9 mouse cellular contexts compared by ENCODE assay signal in the genomic region with DNA sequence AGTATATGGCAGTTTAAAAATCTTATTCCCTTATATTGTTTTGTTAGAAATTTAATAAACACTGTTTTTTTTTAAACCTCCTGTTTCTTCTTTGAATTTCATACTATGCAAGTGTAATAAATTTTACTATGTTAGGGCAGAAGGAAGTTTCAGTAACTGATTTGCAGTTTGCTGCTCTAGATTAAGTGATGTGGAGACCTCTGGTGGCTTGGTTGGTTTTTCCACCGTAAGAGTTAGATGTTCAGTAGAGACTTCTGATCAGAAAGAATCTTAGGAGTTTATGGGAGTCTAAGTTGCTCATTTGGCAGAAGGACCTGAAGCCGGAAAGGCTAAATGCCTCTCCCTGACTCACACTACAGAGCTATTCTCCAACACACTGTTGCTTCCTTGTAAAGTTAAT. TPM values are rescaled to one million over a fixed set of nuclear protein-coding genes. Genes with fewer than 3 reads are reported as not detected.
A peak's percentile ranks its signal among the peaks of the same experiment; 100 is the strongest.
DNase-seq lines count a peak whose midpoint lies in the region; ATAC-seq and TF ChIP-seq lines count a peak whose summit lies in the region.
"Had no signal": no experiment of that assay in that cellular context is flagged by ENCODE, and none has a peak within 500 bp of the region (broad histone marks: within the 10 kb centered on the region; RNA-seq: fewer than 3 reads in every experiment).

No protein-coding gene starts in this region.

- H3K9me3 ChIP-seq in kidney, embryonic 15.5 days (replicated peaks): no peaks in the 10 kb centered on the region
- H3K9me3 ChIP-seq in midbrain, postnatal 0 days (ENCODE audit: low read length): no peaks in the 10 kb centered on the region
- no peaks in the 10 kb centered on the region for H3K9me3 ChIP-seq in midbrain, embryonic 16.5 days (replicated peaks; ENCODE audit: control insufficient read depth, low read length, poor library complexity, severe bottlenecking)

- peak; percentile 68 for TF ChIP-seq CTCF in midbrain, postnatal 0 days (IDR thresholded peaks at IDR 0.05)

- no peak overlapping the region for H3K4me2 ChIP-seq in kidney, embryonic 15.5 days
- H3K4me2 ChIP-seq in midbrain, postnatal 0 days (ENCODE audit: low read depth, low read length, poor library complexity, severe bottlenecking): no peak overlapping the region
- no peak overlapping the region for H3K4me2 ChIP-seq in midbrain, embryonic 16.5 days (ENCODE audit: low read length)

- WGBS in kidney, embryonic 15.5 days: 59% methylated on average over 2 of the region's 2 CpGs
- 73% methylated on average over 2 of the region's 2 CpGs for WGBS in midbrain, postnatal 0 days
- 79% methylated on average over 2 of the region's 2 CpGs for WGBS in midbrain, embryonic 16.5 days

- no peak overlapping the region for H3K9ac ChIP-seq in kidney, embryonic 15.5 days
- H3K9ac ChIP-seq in midbrain, postnatal 0 days (replicated peaks; ENCODE audit: low read length, poor library complexity, severe bottlenecking): no peak overlapping the region
- no peak overlapping the region for H3K9ac ChIP-seq in midbrain, embryonic 16.5 days (ENCODE audit: low read depth, low read length)

- ATAC-seq in cerebellum, adult (ENCODE audit: insufficient number of reproducible peaks, low FRiP score, low TSS enrichment): no peak
- no peak for ATAC-seq in kidney, embryonic 15.5 days (replicated peaks; ENCODE audit: low FRiP score)
- ATAC-seq in midbrain, postnatal 0 days (ENCODE audit: low FRiP score): no peak
- ATAC-seq in midbrain, embryonic 16.5 days: no peak

- H3K4me3 ChIP-seq in kidney, embryonic 15.5 days (replicated peaks): no peak overlapping the region
- H3K4me3 ChIP-seq in midbrain, postnatal 0 days (ENCODE audit: low read depth, low read length): no peak overlapping the region
- no peak overlapping the region for H3K4me3 ChIP-seq in midbrain, embryonic 16.5 days (ENCODE audit: low read depth, low read length)

- H3K27me3 ChIP-seq in kidney, embryonic 15.5 days: no peaks in the 10 kb centered on the region
- H3K27me3 ChIP-seq in midbrain, postnatal 0 days (ENCODE audit: insufficient read depth, low read length): no peaks in the 10 kb centered on the region
- no peaks in the 10 kb centered on the region for H3K27me3 ChIP-seq in midbrain, embryonic 16.5 days (ENCODE audit: control insufficient read depth, insufficient read depth, low read depth, low read length)

- peak; percentile 7 for DNase-seq in cerebellum, adult 9-10 months
- peak; percentile 63 for DNase-seq in kidney, postnatal 10 days
- no peak for DNase-seq in midbrain, postnatal 0 days (ENCODE audit: low spot score)
- peak; percentile 63 for DNase-seq in lung, postnatal 36 days
- DNase-seq in cerebellum, adult 11-12 months: no peak

- peaks cover 5% of the 10 kb centered on the region; the same call in 1 of the 2 replicates for H3K36me3 ChIP-seq in kidney, embryonic 15.5 days
- H3K36me3 ChIP-seq in midbrain, postnatal 0 days (ENCODE audit: insufficient read depth, low read length): no peaks in the 10 kb centered on the region
- no peaks in the 10 kb centered on the region for H3K36me3 ChIP-seq in midbrain, embryonic 16.5 days (ENCODE audit: control insufficient read depth, insufficient read depth, low read length)

- no peak overlapping the region for H3K27ac ChIP-seq in kidney, embryonic 15.5 days
- no peak overlapping the region for H3K27ac ChIP-seq in midbrain, postnatal 0 days (ENCODE audit: low read depth, low read length)
- no peak overlapping the region for H3K27ac ChIP-seq in midbrain, embryonic 16.5 days (ENCODE audit: low read length)

- no peaks in the 10 kb centered on the region for H3K4me1 ChIP-seq in kidney, embryonic 15.5 days
- H3K4me1 ChIP-seq in midbrain, postnatal 0 days (ENCODE audit: insufficient read depth, low read length): no peaks in the 10 kb centered on the region
- no peaks in the 10 kb centered on the region for H3K4me1 ChIP-seq in midbrain, embryonic 16.5 days (ENCODE audit: control insufficient read depth, insufficient read depth, low read length)

RNA-seq across cellular contexts. Expression of gene Capns2, which starts 17.4 kb away (rescaled TPM):
- 0.16 and 0.55 TPM in 2 replicates for polyA plus RNA-seq in kidney, embryonic 15.5 days (2015; fragmentation: Nextera tagmentation; extraction: Ambion mirVana)
- 1.7 and 3.9 TPM in 2 replicates for total RNA-seq in midbrain, postnatal 0 days (2014; rRNA removed)
- polyA plus RNA-seq in midbrain, postnatal 0 days (2015; fragmentation: Nextera tagmentation; extraction: Ambion mirVana): 0.26 and 0.45 TPM in 2 replicates
- polyA plus RNA-seq in midbrain, embryonic 16.5 days (2015; fragmentation: Nextera tagmentation; extraction: Ambion mirVana): 0.19 TPM in 1 of 2 replicates, not detected in the other
- polyA plus RNA-seq: embryonic facial prominence, embryonic 11.5 days had no signal

RNA-seq across cellular contexts. Expression of gene Lpcat2, which starts 28.6 kb away (rescaled TPM):
- 6.1 and 7.3 TPM in 2 replicates for polyA plus RNA-seq in kidney, embryonic 15.5 days (2015; fragmentation: Nextera tagmentation; extraction: Ambion mirVana)
- 5.0 and 6.2 TPM in 2 replicates for total RNA-seq in midbrain, postnatal 0 days (2014; rRNA removed)
- polyA plus RNA-seq in midbrain, postnatal 0 days (2015; fragmentation: Nextera tagmentation; extraction: Ambion mirVana): 8.9 and 11.2 TPM in 2 replicates
- polyA plus RNA-seq in midbrain, embryonic 16.5 days (2015; fragmentation: Nextera tagmentation; extraction: Ambion mirVana): 8.5 and 10.4 TPM in 2 replicates

RNA-seq across cellular contexts. Expression of gene Mmp2, which starts 56.7 kb away (rescaled TPM):
- 128 and 137 TPM in 2 replicates for polyA plus RNA-seq in kidney, embryonic 15.5 days (2015; fragmentation: Nextera tagmentation; extraction: Ambion mirVana)
- total RNA-seq in midbrain, postnatal 0 days (2014; rRNA removed): 16.1 and 19.2 TPM in 2 replicates
- polyA plus RNA-seq in midbrain, postnatal 0 days (2015; fragmentation: Nextera tagmentation; extraction: Ambion mirVana): 14.8 and 16.5 TPM in 2 replicates
- 17.7 and 17.8 TPM in 2 replicates for polyA plus RNA-seq in midbrain, embryonic 16.5 days (2015; fragmentation: Nextera tagmentation; extraction: Ambion mirVana)

Comparison
In these comparisons a context has a peak if more than half of its experiments do, and no peak if none do; other contexts are left out.
1. DNase-seq: peak in cerebellum, adult 9-10 months (single experiment), kidney, postnatal 10 days (single experiment) and lung, postnatal 36 days (single experiment); none in midbrain, postnatal 0 days (single experiment) and cerebellum, adult 11-12 months (single experiment).